Mouse (Mus musculus) E14TG2a.4 (cell line): Measurements from ENCODE around the gene Eppin.
"Not testable (repeated sequence)": the region's sequence is repeated elsewhere in the genome, so short reads cannot be mapped to it uniquely, and the experiment has no call there.

Experiments
- H3K27me3 ChIP-seq: 2 replicates; pipeline ENCODE4 v1.6.1; 2014; ENCODE audit warnings: low read length, control low read depth; ENCODE audit not compliant: insufficient read depth
- H3K36me3 ChIP-seq: 2 replicates; pipeline ENCODE4 v1.6.1; 2014; ENCODE audit warnings: low read length, control low read depth; ENCODE audit not compliant: insufficient read depth
- H3K4me1 ChIP-seq: replicated peaks from 2 replicates; pipeline ENCODE4 v1.6.1; 2014; ENCODE audit warnings: low read depth, low read length, control low read depth
- H3K4me3 ChIP-seq: replicated peaks from 2 replicates; pipeline ENCODE4 v1.5.1; 2014; ENCODE audit warnings: mild to moderate bottlenecking, low read length
- H3K9me3 ChIP-seq: 2 replicates; pipeline ENCODE4 v1.6.1; 2014; ENCODE audit warnings: low read length, control low read depth
- CTCF ChIP-seq: conservative IDR thresholded peaks from 2 replicates; pipeline ENCODE4 v1.5.1; 2014; ENCODE audit warnings: low read length
- NANOG ChIP-seq: IDR thresholded peaks from 2 replicates; pipeline ENCODE4 v1.6.1; 2014; ENCODE audit warnings: borderline replicate concordance, low read length, mixed read lengths
- POU5F1 ChIP-seq: IDR thresholded peaks from 2 replicates; pipeline ENCODE4 v1.6.1; 2014; ENCODE audit warnings: low read length, borderline replicate concordance

Gene Eppin

GRCm38 (mm10) chr2:164608781-164609180 is 15.4 kb upstream of the Eppin start:
- no peaks in the 10 kb centered on the region for H3K9me3 ChIP-seq
- peaks cover 18% of the 10 kb centered on the region for H3K27me3 ChIP-seq
- peak overlapping the region; percentile 29; the same call in 1 of the 2 replicates for H3K4me3 ChIP-seq
- no peak for TF ChIP-seq NANOG
- no peak for TF ChIP-seq CTCF
- no peak for TF ChIP-seq POU5F1
- peaks cover 7% of the 10 kb centered on the region for H3K4me1 ChIP-seq
- H3K36me3 ChIP-seq: no peaks in the 10 kb centered on the region

GRCm38 (mm10) chr2:164604411-164604810 is 11.0 kb upstream of the Eppin start:
- Histone ChIP-seq H3K4me1 (peaks cover 7% of the 10 kb centered on the region), H3K36me3 (no peaks in the 10 kb centered on the region), H3K9me3 (no peaks in the 10 kb centered on the region), H3K27me3 (peaks cover 23% of the 10 kb centered on the region), H3K4me3 (no peak overlapping the region)
- TF ChIP-seq POU5F1: no peak
- no peak for TF ChIP-seq NANOG

DNA sequence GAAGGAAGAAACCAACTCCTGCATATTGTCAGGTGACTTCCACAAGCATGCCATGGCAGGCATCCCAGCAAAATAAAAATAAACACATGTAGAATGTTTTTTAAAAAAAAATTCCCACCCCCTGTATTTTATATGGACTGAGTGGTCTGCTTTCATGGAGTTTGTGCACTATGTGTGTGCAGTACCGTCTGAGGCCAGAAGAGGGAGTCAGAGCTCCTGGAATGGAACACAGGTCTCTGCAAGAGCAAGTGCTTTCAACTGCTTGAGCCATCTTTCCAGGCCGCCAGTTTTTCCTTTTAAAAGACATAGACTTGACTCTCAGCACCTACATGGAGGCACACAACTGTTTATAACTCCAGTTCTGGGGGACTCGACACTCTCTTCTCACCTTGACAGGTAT is 10.1 kb upstream of the Eppin start:
- H3K4me1 ChIP-seq: peaks cover 3% of the 10 kb centered on the region
- no peak for TF ChIP-seq POU5F1
- TF ChIP-seq NANOG: no peak
- peak; percentile 90 for TF ChIP-seq CTCF

GRCm38 (mm10) chr2:164600179-164600578 is 6.8 kb upstream of the Eppin start:
- H3K4me1 ChIP-seq: no peaks in the 10 kb centered on the region
- no peaks in the 10 kb centered on the region for H3K9me3 ChIP-seq
- peaks cover 4% of the 10 kb centered on the region; the same call in 1 of the 2 replicates for H3K27me3 ChIP-seq
- TF ChIP-seq POU5F1 (no peak), CTCF (peak; percentile 59), NANOG (no peak)
- H3K36me3 ChIP-seq: no peaks in the 10 kb centered on the region
- no peak overlapping the region for H3K4me3 ChIP-seq

More for the DNA sequence above, 10.1 kb upstream of the Eppin start:
- Histone ChIP-seq H3K27me3 (peaks cover 18% of the 10 kb centered on the region), H3K36me3 (no peaks in the 10 kb centered on the region), H3K9me3 (no peaks in the 10 kb centered on the region), H3K4me3 (no peak overlapping the region)

GRCm38 (mm10) chr2:164592014-164592413 is 1.4 kb downstream of the Eppin start:
- Histone ChIP-seq H3K36me3 (no peaks in the 10 kb centered on the region), H3K4me3 (no peak overlapping the region), H3K27me3 (no peaks in the 10 kb centered on the region), H3K9me3 (no peaks in the 10 kb centered on the region), H3K4me1 (peaks cover 17% of the 10 kb centered on the region)
- TF ChIP-seq NANOG (no peak), POU5F1 (no peak), CTCF (peak; percentile 30; the same call in 1 of the 2 replicates)

GRCm38 (mm10) chr2:164585025-164585725 is 8.2 kb downstream of the Eppin start, which contains the start of gene Wfdc6a:
Gene Wfdc6a, minus strand, starts transcription at chr2:164585447.
- not testable (repeated sequence) for H3K4me1 ChIP-seq, H3K27me3 ChIP-seq, H3K4me3 ChIP-seq, H3K36me3 ChIP-seq, H3K9me3 ChIP-seq

DNA sequence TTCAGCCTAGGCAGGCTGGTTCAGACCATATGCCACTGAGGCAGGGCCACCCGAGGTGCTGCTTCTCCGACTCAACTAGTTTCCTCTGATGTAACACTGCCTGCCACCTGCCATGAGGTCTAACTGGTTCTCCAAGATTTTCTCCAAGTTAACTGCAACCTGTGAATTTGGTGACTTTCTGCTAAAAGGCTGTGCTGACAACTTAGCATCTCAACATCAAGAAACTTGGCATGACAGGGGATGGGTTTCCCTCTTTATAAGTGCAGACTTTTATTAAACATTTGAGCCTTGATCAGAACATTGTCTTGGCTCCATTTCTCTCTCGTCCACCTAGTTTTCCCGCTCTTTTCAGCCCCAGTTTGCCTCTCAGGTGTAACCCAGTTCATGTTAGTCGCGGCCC is 20.0 kb downstream of the Eppin start, which contains the start of gene Spint3:
Spint3 (minus strand) TSS at position 101 of the 400 bp plus-strand sequence.
- not testable (repeated sequence) for H3K36me3 ChIP-seq, H3K4me3 ChIP-seq, H3K9me3 ChIP-seq, H3K27me3 ChIP-seq, H3K4me1 ChIP-seq

DNA sequence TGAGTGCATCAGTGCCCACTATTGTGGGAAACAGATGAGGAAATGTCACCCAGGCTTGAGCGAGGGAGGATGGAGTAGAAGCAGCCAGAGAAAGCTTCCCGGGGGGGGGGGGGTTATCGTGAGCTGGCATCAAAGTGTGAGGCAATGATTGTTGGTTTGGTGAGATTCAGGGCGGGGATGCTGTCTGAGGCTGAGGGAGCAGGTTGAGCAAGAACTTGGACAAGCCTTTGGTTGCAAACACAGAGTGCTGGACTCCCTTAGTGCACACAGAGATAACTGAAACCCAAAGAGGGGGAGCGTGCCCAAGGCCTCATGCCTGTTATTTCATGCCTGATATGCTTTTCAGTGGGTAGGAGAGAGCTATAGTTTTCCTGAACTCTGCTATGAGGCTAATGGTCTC is 25.9 kb downstream of the Eppin start:
- peaks cover 23% of the 10 kb centered on the region for H3K27me3 ChIP-seq
- TF ChIP-seq CTCF: no peak
- no peak for TF ChIP-seq POU5F1
- no peak for TF ChIP-seq NANOG
- peaks cover 7% of the 10 kb centered on the region for H3K9me3 ChIP-seq
- H3K4me3 ChIP-seq: no peak overlapping the region
- H3K4me1 ChIP-seq: peaks cover 35% of the 10 kb centered on the region
- peaks cover 43% of the 10 kb centered on the region for H3K36me3 ChIP-seq

GRCm38 (mm10) chr2:164566997-164567396 is 26.4 kb downstream of the Eppin start:
- peaks cover 38% of the 10 kb centered on the region for H3K4me1 ChIP-seq
- peaks cover 43% of the 10 kb centered on the region for H3K36me3 ChIP-seq
- no peak for TF ChIP-seq NANOG
- peak; percentile 74 for TF ChIP-seq CTCF
- no peak overlapping the region for H3K4me3 ChIP-seq
- peaks cover 23% of the 10 kb centered on the region for H3K27me3 ChIP-seq
- H3K9me3 ChIP-seq: peaks cover 7% of the 10 kb centered on the region
